Mouse (Mus musculus) liver, adult (tissue): Measurements from ENCODE around the gene BC051142.
"Not testable (repeated sequence)": the region's sequence is repeated elsewhere in the genome, so short reads cannot be mapped to it uniquely, and the experiment has no call there.

Source experiments
- GATA4 ChIP-seq: IDR thresholded peaks from 2 replicates; pipeline ENCODE4 v1.6.1; 2014; ENCODE audit warnings: mild to moderate bottlenecking, low read length; ENCODE audit not compliant: insufficient replicate concordance

BC051142 gene

DNA sequence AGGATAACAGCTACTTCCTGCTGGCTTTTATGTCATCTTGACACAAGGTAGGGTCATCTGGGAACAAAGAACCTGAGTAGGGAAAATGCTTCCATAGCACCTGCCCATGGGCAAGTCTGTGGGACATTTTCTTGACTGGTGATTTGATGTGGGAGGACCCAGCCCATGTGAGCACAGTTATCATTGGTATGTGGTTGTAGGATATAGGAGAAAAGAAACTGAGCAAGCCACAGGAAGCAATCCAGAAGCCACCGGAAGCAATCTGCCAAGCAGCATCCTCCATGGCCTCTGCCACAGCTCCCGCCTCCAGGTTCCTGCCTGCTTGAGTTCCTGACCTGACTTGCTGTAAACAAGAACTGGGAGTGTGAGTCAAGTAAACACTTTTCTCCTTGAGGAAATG, 71.9 kb downstream of the BC051142 start:
- TF ChIP-seq GATA4 = no peak

DNA sequence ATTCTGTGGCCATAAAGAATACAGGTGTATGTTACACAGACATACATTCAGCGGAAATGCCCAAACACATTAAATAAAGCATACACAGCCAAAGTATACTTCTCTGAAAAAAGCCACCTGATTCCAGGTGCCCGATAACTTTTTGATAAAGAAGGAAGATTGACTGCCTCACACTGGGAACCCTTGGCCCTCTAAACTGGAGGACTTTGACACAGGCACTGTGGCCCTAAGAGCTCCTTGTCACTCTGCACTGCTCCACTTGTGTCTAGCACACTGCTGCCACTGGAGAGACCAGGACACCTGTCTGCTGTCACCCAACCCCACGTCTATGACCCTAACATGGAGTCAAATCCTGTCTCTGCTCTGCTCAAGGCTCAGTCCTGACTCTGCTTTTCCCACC, 76.4 kb downstream of the BC051142 start:
- TF ChIP-seq GATA4 = no peak

DNA sequence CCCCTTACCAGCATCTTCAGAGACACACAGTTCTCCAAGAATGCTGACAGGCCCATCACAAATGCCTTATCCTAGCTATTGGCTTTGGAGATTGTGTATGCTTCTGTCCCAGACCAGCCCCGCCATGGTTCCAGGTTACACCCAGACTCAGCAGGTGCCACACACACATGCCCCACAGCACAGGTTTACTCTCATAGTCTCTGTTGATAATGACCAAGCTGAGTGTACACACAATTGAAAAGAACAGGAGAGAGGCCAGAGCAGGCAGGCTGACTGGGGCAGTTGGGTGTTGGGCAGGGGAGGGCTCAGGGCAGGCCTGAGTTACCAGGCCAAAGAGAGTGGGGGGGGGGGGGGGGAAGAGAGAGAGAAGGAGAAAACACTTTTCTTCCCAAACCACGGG, 77.8 kb downstream of the BC051142 start:
- no peak for TF ChIP-seq GATA4

DNA sequence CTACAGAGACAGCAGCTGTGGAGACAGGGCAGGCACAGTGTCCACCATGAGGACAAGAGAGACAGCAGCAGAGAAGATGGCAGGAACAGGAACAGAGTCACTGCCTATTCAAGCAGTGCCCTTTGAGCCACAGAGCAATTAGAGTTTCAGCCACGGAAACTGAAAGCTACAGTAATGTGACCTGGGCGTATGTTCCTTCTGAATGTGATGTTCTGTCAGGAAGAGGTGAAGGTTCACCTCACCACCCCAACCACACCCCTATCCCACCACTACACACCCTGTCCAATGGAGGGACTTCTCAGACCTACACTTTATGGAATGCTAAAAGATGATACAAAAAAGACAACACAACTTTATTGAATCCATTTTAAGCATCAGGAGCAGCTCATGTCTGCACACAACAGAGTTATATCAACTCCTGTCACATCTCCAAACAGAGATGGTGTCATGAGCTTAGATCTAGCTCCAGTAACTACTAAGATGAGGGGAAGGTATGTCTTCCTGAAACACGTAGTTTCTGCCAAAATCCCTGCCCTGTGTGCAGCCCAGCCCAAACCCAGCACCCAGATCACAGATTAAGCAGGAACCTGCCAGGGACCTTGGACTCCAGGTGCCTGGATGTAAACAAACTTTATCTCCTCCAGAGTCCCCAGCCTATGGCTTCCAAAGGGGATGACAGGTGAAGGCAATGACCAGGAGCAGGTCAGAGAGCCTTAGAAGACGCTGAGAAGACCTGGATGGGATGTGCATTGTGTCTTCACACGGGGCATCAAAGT, 78.8 kb downstream of the BC051142 start, which contains the start of gene Btnl4:
Gene Btnl4, minus strand, starts transcription at position 81 of the 776 bp plus-strand sequence.
- not testable (repeated sequence) for TF ChIP-seq GATA4

DNA sequence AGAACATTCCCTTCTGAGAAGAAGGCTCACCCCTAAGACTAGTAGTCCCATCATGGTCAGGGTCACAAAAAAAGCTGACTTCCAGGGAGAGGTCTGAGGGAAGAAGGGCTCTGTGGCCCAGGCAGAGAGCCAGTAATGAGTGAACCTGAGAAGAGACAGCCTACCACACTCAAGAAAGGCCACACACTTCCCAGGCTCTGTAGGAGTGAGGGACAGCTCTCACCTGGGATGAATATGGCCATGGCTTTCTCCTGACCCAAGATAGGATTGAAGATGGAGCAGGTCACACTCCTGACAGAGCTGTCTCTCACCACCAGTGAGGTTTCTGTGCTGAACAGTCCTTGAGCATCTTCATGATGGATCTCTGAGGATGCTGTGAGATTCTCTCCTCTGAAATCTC, 94.2 kb downstream of the BC051142 start:
- TF ChIP-seq GATA4 = no peak

DNA sequence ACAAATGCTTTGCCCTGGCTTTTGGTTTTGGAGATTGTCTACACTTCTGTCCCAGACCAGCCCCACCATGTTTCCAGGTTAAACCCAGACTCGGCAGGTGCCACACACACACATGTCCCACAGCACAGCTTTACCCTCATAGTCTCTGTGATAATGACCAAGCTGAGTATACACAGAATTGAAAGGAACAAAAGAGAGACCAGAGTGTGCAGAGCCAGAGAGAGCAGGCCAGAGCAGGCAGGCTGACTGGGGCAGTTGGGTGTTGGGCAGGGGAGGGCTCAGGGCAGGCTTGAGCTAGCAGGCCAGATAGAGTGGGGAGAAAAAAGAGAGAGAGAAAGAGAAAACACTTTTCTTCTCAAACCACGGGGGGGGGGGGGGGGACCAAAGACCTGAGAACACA, 97.9 kb downstream of the BC051142 start:
- no peak for TF ChIP-seq GATA4

DNA sequence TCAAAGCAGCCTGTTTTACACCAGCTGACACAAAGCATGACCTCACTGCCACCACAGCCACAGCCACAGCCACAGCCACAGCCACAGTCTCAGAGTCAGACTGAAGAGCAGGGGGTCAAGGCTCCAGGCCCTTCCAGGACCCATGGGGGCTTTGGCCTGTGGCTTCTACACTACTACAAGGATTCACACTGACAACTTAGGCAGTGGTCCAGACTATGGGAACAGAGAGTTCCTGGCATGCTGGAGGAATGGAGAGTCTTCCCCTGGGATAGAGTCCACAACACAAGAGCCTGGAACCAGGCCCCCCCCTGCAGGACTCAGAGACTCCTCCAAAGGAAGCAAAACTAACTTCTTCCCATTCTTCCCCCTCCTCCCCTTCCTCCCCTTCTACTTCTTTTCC, 109.0 kb downstream of the BC051142 start:
- no peak for TF ChIP-seq GATA4
